Mouse (Mus musculus) megakaryocyte progenitor cell, adult 5-6 weeks (primary cell): Measurements from ENCODE around the gene Olfr52. TPM values are rescaled to one million over a fixed set of nuclear protein-coding genes. Genes with fewer than 3 reads are reported as not detected.

ENCODE experiments used
- ATAC-seq: replicated peaks from 2 replicates; pipeline ENCODE4 v1.8.0; 2016; ENCODE audit warnings: mild to moderate bottlenecking, moderate TSS enrichment, inconsistent platforms; ENCODE audit not compliant: poor library complexity
- total RNA-seq, 2 experiments: library from RNA; stranded (forward) in 1 of 2; stranded (reverse) in 1 of 2; fragments of 157-497, 149-512 nt in 1 of 2; fragments of 200-1000 nt in 1 of 2; gene quantifications; 2 replicates each; pipeline versions ENCODE4 v1.2.3 to v1.2.4; 2015 to 2017

Gene Olfr52
- not detected in 2 replicates for total RNA-seq (2015)
- not detected in 2 replicates for total RNA-seq (2017)

- ATAC-seq: no peak
These were observed at the start of gene Olfr52 for GRCm38 (mm10) chr2:86185583-86185982. Gene Olfr52, minus strand, starts transcription at chr2:86185683.

GRCm38 (mm10) chr2:86231301-86231700 lies 45.8 kb upstream of the Olfr52 start, which contains the start of gene Olfr1047:
Gene Olfr1047, minus strand, starts transcription at chr2:86231401.
- ATAC-seq: no peak

- ATAC-seq: no peak
These were observed 33.7 kb upstream of the Olfr52 start, which contains the start of gene Olfr1046 for GRCm38 (mm10) chr2:86219214-86219613. Gene Olfr1046, minus strand, starts transcription at chr2:86219314.

- no peak for ATAC-seq
These were observed 17.4 kb upstream of the Olfr52 start, which contains the start of gene Olfr1045 for GRCm38 (mm10) chr2:86202909-86203308. Gene Olfr1045, minus strand, starts transcription at chr2:86203009.

- ATAC-seq: no peak; the same call in 1 of the 2 replicates
These were observed 10.4 kb upstream of the Olfr52 start for GRCm38 (mm10) chr2:86195863-86196262.

GRCm38 (mm10) chr2:86179950-86180349 lies 5.5 kb downstream of the Olfr52 start:
- no peak for ATAC-seq

GRCm38 (mm10) chr2:86177720-86178119 lies 7.8 kb downstream of the Olfr52 start, which contains the start of gene Olfr1044:
Gene Olfr1044, minus strand, starts transcription at chr2:86177820.
- no peak for ATAC-seq

GRCm38 (mm10) chr2:86175422-86175821 lies 10.1 kb downstream of the Olfr52 start:
- ATAC-seq: peak; percentile 86

- no peak for ATAC-seq
These were observed 18.1 kb downstream of the Olfr52 start, which contains the start of gene Olfr1043 for GRCm38 (mm10) chr2:86167422-86167821. Gene Olfr1043, minus strand, starts transcription at chr2:86167522.

GRCm38 (mm10) chr2:86161738-86162137 lies 23.7 kb downstream of the Olfr52 start, which contains the start of gene Olfr1042:
Gene Olfr1042, minus strand, starts transcription at chr2:86161838.
- ATAC-seq: no peak

- ATAC-seq: no peak
These were observed 38.9 kb downstream of the Olfr52 start, which contains the start of gene Olfr1040 for GRCm38 (mm10) chr2:86146632-86147031. Gene Olfr1040, minus strand, starts transcription at chr2:86146732.

- ATAC-seq: no peak
These were observed 49.7 kb downstream of the Olfr52 start, which contains the start of gene Olfr1039 for GRCm38 (mm10) chr2:86135828-86136227. Gene Olfr1039, minus strand, starts transcription at chr2:86135928.

Other genes with a start within 250 kb of the Olfr52 start
- not detected in 2 replicates for gene Olfr1028, start 235.2 kb downstream of the Olfr52 start, total RNA-seq (2015)
- not detected in 2 replicates for gene Olfr1028, start 235.2 kb downstream of the Olfr52 start, total RNA-seq (2017)
- gene Olfr1029, start 211.8 kb downstream of the Olfr52 start, total RNA-seq (2015): not detected in 2 replicates
- not detected in 2 replicates for gene Olfr1029, start 211.8 kb downstream of the Olfr52 start, total RNA-seq (2017)
- not detected in 2 replicates for gene Olfr1030, start 206.4 kb downstream of the Olfr52 start, total RNA-seq (2015)
- gene Olfr1030, start 206.4 kb downstream of the Olfr52 start, total RNA-seq (2017): not detected in 2 replicates
- not detected in 2 replicates for gene Olfr1031, start 195.4 kb downstream of the Olfr52 start, total RNA-seq (2015)
- gene Olfr1031, start 195.4 kb downstream of the Olfr52 start, total RNA-seq (2017): not detected in 2 replicates
- not detected in 2 replicates for gene Olfr1032, start 180.1 kb downstream of the Olfr52 start, total RNA-seq (2015)
- gene Olfr1032, start 180.1 kb downstream of the Olfr52 start, total RNA-seq (2017): not detected in 2 replicates
- gene Olfr1033, start 165.1 kb downstream of the Olfr52 start, total RNA-seq (2015): 0.10 and 0.24 TPM in 2 replicates
- gene Olfr1033, start 165.1 kb downstream of the Olfr52 start, total RNA-seq (2017): 0.14 TPM in 1 of 2 replicates, not detected in the other
- not detected in 2 replicates for gene Olfr1034, start 139.8 kb downstream of the Olfr52 start, total RNA-seq (2015)
- gene Olfr1034, start 139.8 kb downstream of the Olfr52 start, total RNA-seq (2017): not detected in 2 replicates
- not detected in 2 replicates for gene Olfr1036, start 111.7 kb downstream of the Olfr52 start, total RNA-seq (2015)
- gene Olfr1036, start 111.7 kb downstream of the Olfr52 start, total RNA-seq (2017): not detected in 2 replicates
- not detected in 2 replicates for gene Olfr1037, start 98.3 kb downstream of the Olfr52 start, total RNA-seq (2015)
- gene Olfr1037, start 98.3 kb downstream of the Olfr52 start, total RNA-seq (2017): not detected in 2 replicates
- not detected in 2 replicates for gene Olfr1039, start 49.8 kb downstream of the Olfr52 start, total RNA-seq (2015)
- gene Olfr1039, start 49.8 kb downstream of the Olfr52 start, total RNA-seq (2017): not detected in 2 replicates
- gene Olfr1040, start 39.0 kb downstream of the Olfr52 start, total RNA-seq (2015): not detected in 2 replicates
- not detected in 2 replicates for gene Olfr1040, start 39.0 kb downstream of the Olfr52 start, total RNA-seq (2017)
- not detected in 2 replicates for gene Olfr1042, start 23.8 kb downstream of the Olfr52 start, total RNA-seq (2015)
- gene Olfr1042, start 23.8 kb downstream of the Olfr52 start, total RNA-seq (2017): not detected in 2 replicates
- not detected in 2 replicates for gene Olfr1043, start 18.2 kb downstream of the Olfr52 start, total RNA-seq (2015)
- not detected in 2 replicates for gene Olfr1043, start 18.2 kb downstream of the Olfr52 start, total RNA-seq (2017)
- not detected in 2 replicates for gene Olfr1044, start 7.9 kb downstream of the Olfr52 start, total RNA-seq (2015)
- not detected in 2 replicates for gene Olfr1044, start 7.9 kb downstream of the Olfr52 start, total RNA-seq (2017)
- gene Olfr1045, start 17.3 kb upstream of the Olfr52 start, total RNA-seq (2015): not detected in 2 replicates
- not detected in 2 replicates for gene Olfr1045, start 17.3 kb upstream of the Olfr52 start, total RNA-seq (2017)
- gene Olfr1046, start 33.6 kb upstream of the Olfr52 start, total RNA-seq (2015): not detected in 2 replicates
- not detected in 2 replicates for gene Olfr1046, start 33.6 kb upstream of the Olfr52 start, total RNA-seq (2017)
- not detected in 2 replicates for gene Olfr1047, start 45.7 kb upstream of the Olfr52 start, total RNA-seq (2015)
- gene Olfr1047, start 45.7 kb upstream of the Olfr52 start, total RNA-seq (2017): not detected in 2 replicates
- gene Olfr1048, start 54.6 kb upstream of the Olfr52 start, total RNA-seq (2015): not detected in 2 replicates
- not detected in 2 replicates for gene Olfr1048, start 54.6 kb upstream of the Olfr52 start, total RNA-seq (2017)
- gene Olfr1049, start 72.6 kb upstream of the Olfr52 start, total RNA-seq (2015): not detected in 2 replicates
- not detected in 2 replicates for gene Olfr1049, start 72.6 kb upstream of the Olfr52 start, total RNA-seq (2017)
- not detected in 2 replicates for gene Olfr1051, start 93.4 kb upstream of the Olfr52 start, total RNA-seq (2015)
- not detected in 2 replicates for gene Olfr1051, start 93.4 kb upstream of the Olfr52 start, total RNA-seq (2017)
- not detected in 2 replicates for gene Olfr1052, start 106.8 kb upstream of the Olfr52 start, total RNA-seq (2015)
- not detected in 2 replicates for gene Olfr1052, start 106.8 kb upstream of the Olfr52 start, total RNA-seq (2017)
- gene Olfr1053, start 129.6 kb upstream of the Olfr52 start, total RNA-seq (2015): not detected in 2 replicates
- not detected in 2 replicates for gene Olfr1053, start 129.6 kb upstream of the Olfr52 start, total RNA-seq (2017)
- gene Olfr1054, start 149.8 kb upstream of the Olfr52 start, total RNA-seq (2015): not detected in 2 replicates
- gene Olfr1054, start 149.8 kb upstream of the Olfr52 start, total RNA-seq (2017): not detected in 2 replicates
- not detected in 2 replicates for gene Olfr1055, start 164.6 kb upstream of the Olfr52 start, total RNA-seq (2015)
- gene Olfr1055, start 164.6 kb upstream of the Olfr52 start, total RNA-seq (2017): not detected in 2 replicates
- not detected in 2 replicates for gene Olfr1056, start 176.8 kb upstream of the Olfr52 start, total RNA-seq (2015)
- gene Olfr1056, start 176.8 kb upstream of the Olfr52 start, total RNA-seq (2017): not detected in 2 replicates
- gene Olfr1057, start 192.7 kb upstream of the Olfr52 start, total RNA-seq (2015): not detected in 2 replicates
- not detected in 2 replicates for gene Olfr1057, start 192.7 kb upstream of the Olfr52 start, total RNA-seq (2017)
- not detected in 2 replicates for gene Olfr1058, start 202.9 kb upstream of the Olfr52 start, total RNA-seq (2015)
- gene Olfr1058, start 202.9 kb upstream of the Olfr52 start, total RNA-seq (2017): not detected in 2 replicates
- not detected in 2 replicates for gene Olfr1061, start 228.4 kb upstream of the Olfr52 start, total RNA-seq (2015)
- not detected in 2 replicates for gene Olfr1061, start 228.4 kb upstream of the Olfr52 start, total RNA-seq (2017)
- gene Olfr1062, start 241.1 kb upstream of the Olfr52 start, total RNA-seq (2015): not detected in 2 replicates
- not detected in 2 replicates for gene Olfr1062, start 241.1 kb upstream of the Olfr52 start, total RNA-seq (2017)